Comparison of ENCODE assay signal across 17 mouse cellular contexts in genomic region chr16:97066856-97067255, GRCm38 (mm10).
A peak's percentile ranks its signal among the peaks of the same experiment; 100 is the strongest.
DNase-seq lines count a peak whose midpoint lies in the region; ATAC-seq lines count a peak whose summit lies in the region.
"Had no signal": no experiment of that assay in that cellular context is flagged by ENCODE, and none has a peak within 500 bp of the region (broad histone marks: within the 10 kb centered on the region; RNA-seq: fewer than 3 reads in every experiment).

No protein-coding gene starts in this region.

- H3K27me3 ChIP-seq in heart, embryonic 12.5 days (replicated peaks) = no peaks in the 10 kb centered on the region
- H3K27me3 ChIP-seq in heart, embryonic 10.5 days (ENCODE audit: insufficient read depth, poor library complexity, severe bottlenecking) = no peaks in the 10 kb centered on the region
- no peaks in the 10 kb centered on the region for H3K27me3 ChIP-seq in forebrain, embryonic 13.5 days
- H3K27me3 ChIP-seq: embryonic facial prominence, embryonic 13.5 days; heart, embryonic 15.5 days; liver, embryonic 12.5 days; megakaryocyte, embryonic 14.5 days; Patski had no signal

- no peak for ATAC-seq in heart, embryonic 12.5 days (ENCODE audit: insufficient number of reproducible peaks, low FRiP score)
- ATAC-seq in forebrain, embryonic 13.5 days = no peak
- ATAC-seq: liver, embryonic 12.5 days; lung, postnatal 0 days; Patski had no signal

- DNase-seq in adrenal gland, adult 8-10 months = peak; percentile 1
- no peak for DNase-seq in adrenal gland, postnatal 4 days (ENCODE audit: low spot score in 2 of 2)
- DNase-seq in heart, adult 11 months = peak; percentile 97
- DNase-seq in heart, embryonic 10.5 days (ENCODE audit: low spot score) = peak; percentile 68
- DNase-seq in retina, postnatal 1 day = peak; percentile 37
- no peak for DNase-seq in neural tube, embryonic 10.5 days (ENCODE audit: extremely low spot score, low spot score)
- DNase-seq: kidney, adult 9 months; right cerebral cortex, postnatal 25 days; thymus, postnatal 14 days had no signal

- H3K36me3 ChIP-seq in heart, embryonic 12.5 days = no peaks in the 10 kb centered on the region
- H3K36me3 ChIP-seq in heart, embryonic 10.5 days = no peaks in the 10 kb centered on the region
- H3K36me3 ChIP-seq in forebrain, embryonic 13.5 days (ENCODE audit: poor library complexity, severe bottlenecking) = no peaks in the 10 kb centered on the region
- H3K36me3 ChIP-seq: embryonic facial prominence, embryonic 13.5 days; heart, embryonic 15.5 days; liver, embryonic 12.5 days had no signal

- no peak overlapping the region for H3K4me3 ChIP-seq in heart, embryonic 12.5 days
- H3K4me3 ChIP-seq in heart, embryonic 10.5 days = no peak overlapping the region
- H3K4me3 ChIP-seq in forebrain, embryonic 13.5 days = no peak overlapping the region
- H3K4me3 ChIP-seq: embryonic facial prominence, embryonic 13.5 days; heart, embryonic 15.5 days; liver, embryonic 12.5 days; megakaryocyte, embryonic 14.5 days had no signal

- no peak overlapping the region for H3K4me2 ChIP-seq in heart, embryonic 12.5 days
- no peak overlapping the region for H3K4me2 ChIP-seq in forebrain, embryonic 13.5 days
- H3K4me2 ChIP-seq: embryonic facial prominence, embryonic 13.5 days; heart, embryonic 15.5 days; liver, embryonic 12.5 days had no signal

- no peak overlapping the region for H3K27ac ChIP-seq in heart, embryonic 12.5 days (ENCODE audit: poor library complexity, severe bottlenecking)
- no peak overlapping the region for H3K27ac ChIP-seq in heart, embryonic 10.5 days
- no peak overlapping the region for H3K27ac ChIP-seq in forebrain, embryonic 13.5 days
- H3K27ac ChIP-seq: embryonic facial prominence, embryonic 13.5 days; heart, embryonic 15.5 days; liver, embryonic 12.5 days had no signal

- H3K4me1 ChIP-seq in heart, embryonic 12.5 days (replicated peaks) = no peaks in the 10 kb centered on the region
- H3K4me1 ChIP-seq in heart, embryonic 10.5 days = no peaks in the 10 kb centered on the region
- no peaks in the 10 kb centered on the region for H3K4me1 ChIP-seq in forebrain, embryonic 13.5 days
- H3K4me1 ChIP-seq: embryonic facial prominence, embryonic 13.5 days; heart, embryonic 15.5 days; liver, embryonic 12.5 days; megakaryocyte, embryonic 14.5 days had no signal

- H3K9me3 ChIP-seq in heart, embryonic 12.5 days (replicated peaks) = no peaks in the 10 kb centered on the region
- H3K9me3 ChIP-seq in heart, embryonic 10.5 days = no peaks in the 10 kb centered on the region
- H3K9me3 ChIP-seq in forebrain, embryonic 13.5 days (replicated peaks) = no peaks in the 10 kb centered on the region
- H3K9me3 ChIP-seq: embryonic facial prominence, embryonic 13.5 days; heart, embryonic 15.5 days; liver, embryonic 12.5 days; megakaryocyte, embryonic 14.5 days had no signal

- WGBS in heart, embryonic 12.5 days = 35% methylated on average over 4 of the region's 4 CpGs
- 41% methylated on average over 4 of the region's 4 CpGs for WGBS in heart, embryonic 10.5 days
- WGBS in forebrain, embryonic 13.5 days = 80% methylated on average over 4 of the region's 4 CpGs

- no peak overlapping the region for H3K9ac ChIP-seq in heart, embryonic 12.5 days
- H3K9ac ChIP-seq in forebrain, embryonic 13.5 days = no peak overlapping the region
- H3K9ac ChIP-seq: embryonic facial prominence, embryonic 13.5 days; heart, embryonic 15.5 days; liver, embryonic 12.5 days had no signal

Comparison
In these comparisons a context has a peak if more than half of its experiments do, and no peak if none do; other contexts are left out.
1. DNase-seq: peak in adrenal gland, adult 8-10 months (single experiment), heart, adult 11 months (single experiment), heart, embryonic 10.5 days (single experiment) and retina, postnatal 1 day (single experiment); none in adrenal gland, postnatal 4 days (0 of 2) and neural tube, embryonic 10.5 days (single experiment).